ENCODE assay signal across 28 mouse cellular contexts in the genomic region with DNA sequence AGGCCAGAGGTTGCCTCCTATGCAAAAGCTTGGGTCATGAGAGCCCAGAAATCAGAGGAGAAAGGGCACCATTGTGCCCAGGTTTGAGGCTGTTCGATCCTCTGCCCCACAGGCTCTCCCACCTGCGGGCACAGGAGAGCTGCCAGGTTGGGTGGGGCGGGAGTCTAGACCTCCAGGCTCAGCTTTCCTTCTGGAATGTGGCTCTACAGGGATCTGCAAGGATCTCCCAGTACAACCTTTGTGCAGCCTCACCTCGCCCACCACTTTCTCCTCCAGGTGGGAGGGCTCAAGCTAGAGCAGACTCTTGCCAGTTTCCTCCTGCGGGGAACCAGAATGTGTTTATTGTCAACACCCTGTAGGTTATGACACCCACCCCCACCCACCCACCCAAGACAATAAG. TPM values are rescaled to one million over a fixed set of nuclear protein-coding genes. Genes with fewer than 3 reads are reported as not detected.
A peak's percentile ranks its signal among the peaks of the same experiment; 100 is the strongest.
DNase-seq lines count a peak whose midpoint lies in the region; ATAC-seq and TF ChIP-seq lines count a peak whose summit lies in the region.
"Had no signal": no experiment of that assay in that cellular context is flagged by ENCODE, and none has a peak within 500 bp of the region (broad histone marks: within the 10 kb centered on the region; RNA-seq: fewer than 3 reads in every experiment).

No protein-coding gene starts in this region.

- TF ChIP-seq POLR2A in lung, adult 2 months (IDR thresholded peaks at IDR 0.05; ENCODE audit: borderline replicate concordance, extremely low read depth, low read depth, low read length), result no peak
- no peak for TF ChIP-seq POLR2A in cerebellum, adult 2 months (IDR thresholded peaks at IDR 0.05; ENCODE audit: borderline replicate concordance, insufficient read depth, low read length)

- no peak overlapping the region for H3K9ac ChIP-seq in embryonic facial prominence, embryonic 13.5 days
- no peak overlapping the region for H3K9ac ChIP-seq in embryonic facial prominence, embryonic 14.5 days (ENCODE audit: low read depth, low read length)
- no peak overlapping the region for H3K9ac ChIP-seq in lung, postnatal 0 days (replicated peaks; ENCODE audit: low read depth)
- H3K9ac ChIP-seq: heart, embryonic 15.5 days; hindbrain, embryonic 15.5 days; liver, embryonic 14.5 days; midbrain, embryonic 15.5 days; stomach, embryonic 15.5 days had no signal

- H3K4me3 ChIP-seq in embryonic facial prominence, embryonic 13.5 days, result no peak overlapping the region
- H3K4me3 ChIP-seq in embryonic facial prominence, embryonic 10.5 days, result no peak overlapping the region
- H3K4me3 ChIP-seq in lung, adult 2 months (replicated peaks; ENCODE audit: extremely low read depth, low read depth, low read length), result no peak overlapping the region
- no peak overlapping the region for H3K4me3 ChIP-seq in embryonic facial prominence, embryonic 14.5 days (ENCODE audit: low read depth, low read length)
- H3K4me3 ChIP-seq in lung, postnatal 0 days (ENCODE audit: low read depth, low read length), result no peak overlapping the region
- no peak overlapping the region for H3K4me3 ChIP-seq in cerebellum, adult 2 months (replicated peaks; ENCODE audit: insufficient read depth, low read depth, low read length)
- H3K4me3 ChIP-seq: heart, embryonic 15.5 days; hindbrain, embryonic 15.5 days; midbrain, embryonic 15.5 days; myocyte; stomach, embryonic 15.5 days had no signal

- no peak for TF ChIP-seq CTCF in lung, adult 2 months (IDR thresholded peaks at IDR 0.05; ENCODE audit: insufficient read depth, low read length)
- no peak for TF ChIP-seq CTCF in lung, postnatal 0 days (IDR thresholded peaks at IDR 0.05)
- TF ChIP-seq CTCF in cerebellum, adult 2 months (IDR thresholded peaks at IDR 0.05; ENCODE audit: borderline replicate concordance, insufficient read depth, low read depth, low read length), result no peak

- no peak for TF ChIP-seq EP300 in lung, postnatal 0 days (IDR thresholded peaks at IDR 0.05)

- no peak for DNase-seq in embryonic facial prominence, embryonic 10.5 days (ENCODE audit: low spot score)
- DNase-seq in lung, adult 18-20 months, result peak; percentile 45 to 61
- no peak for DNase-seq in lung, adult 2 months
- DNase-seq in embryonic facial prominence, embryonic 14.5 days (ENCODE audit: low spot score), result peak; percentile 79
- peak; percentile 43 for DNase-seq in lung, postnatal 0 days (ENCODE audit: low spot score)
- DNase-seq in T-cell, adult 2 months (ENCODE audit: low spot score), result no peak
- DNase-seq in cerebellum, adult 2 months, result no peak
- DNase-seq: adrenal gland, adult 2 months; cerebellum, adult 8-10 months; gastrocnemius, postnatal 10 days; heart, adult 18-20 months; heart, postnatal 4 days; spleen, adult 18-20 months had no signal

- peaks cover 41% of the 10 kb centered on the region for H3K27me3 ChIP-seq in embryonic facial prominence, embryonic 13.5 days
- peaks cover 76% of the 10 kb centered on the region for H3K27me3 ChIP-seq in embryonic facial prominence, embryonic 10.5 days (replicated peaks; ENCODE audit: low read depth, poor library complexity, severe bottlenecking)
- H3K27me3 ChIP-seq in embryonic facial prominence, embryonic 14.5 days (replicated peaks; ENCODE audit: control insufficient read depth, insufficient read depth, low read length), result no peaks in the 10 kb centered on the region
- no peaks in the 10 kb centered on the region for H3K27me3 ChIP-seq in lung, postnatal 0 days (replicated peaks; ENCODE audit: insufficient read depth, low read length)
- no peaks in the 10 kb centered on the region for H3K27me3 ChIP-seq in cerebellum, adult 2 months (ENCODE audit: control insufficient read depth, insufficient read depth, low read length)
- H3K27me3 ChIP-seq: midbrain, embryonic 15.5 days; stomach, embryonic 15.5 days had no signal

- 0 out of 2 replicates have a peak overlapping the region, but pooled peaks have one; percentile 45 for H3K27ac ChIP-seq in embryonic facial prominence, embryonic 13.5 days
- no peak overlapping the region for H3K27ac ChIP-seq in embryonic facial prominence, embryonic 10.5 days (replicated peaks)
- H3K27ac ChIP-seq in embryonic facial prominence, embryonic 14.5 days (replicated peaks; ENCODE audit: low read depth, low read length), result peak overlapping the region; percentile 44; the same call in 1 of the 2 replicates
- no peak overlapping the region for H3K27ac ChIP-seq in lung, postnatal 0 days (ENCODE audit: low read length)
- no peak overlapping the region for H3K27ac ChIP-seq in cerebellum, adult 2 months (ENCODE audit: insufficient read depth, low read length)
- H3K27ac ChIP-seq: heart, embryonic 15.5 days; hindbrain, embryonic 15.5 days; liver, embryonic 14.5 days; midbrain, embryonic 15.5 days; stomach, embryonic 15.5 days had no signal

- ATAC-seq in embryonic facial prominence, embryonic 13.5 days (ENCODE audit: insufficient number of reproducible peaks, insufficient read depth, low FRiP score, low TSS enrichment, low read depth), result peak; percentile 60; the same call in 1 of the 2 replicates
- peak; percentile 90 for ATAC-seq in embryonic facial prominence, embryonic 14.5 days (ENCODE audit: low read depth)
- peak; percentile 64 for ATAC-seq in lung, postnatal 0 days
- ATAC-seq: midbrain, embryonic 15.5 days had no signal

- peak overlapping the region; percentile 7; the same call in 1 of the 2 replicates for H3K4me2 ChIP-seq in embryonic facial prominence, embryonic 13.5 days
- H3K4me2 ChIP-seq in embryonic facial prominence, embryonic 14.5 days (ENCODE audit: low read depth, low read length), result no peak overlapping the region
- no peak overlapping the region for H3K4me2 ChIP-seq in lung, postnatal 0 days (replicated peaks; ENCODE audit: low read depth, low read length)
- H3K4me2 ChIP-seq: heart, embryonic 15.5 days; hindbrain, embryonic 15.5 days; midbrain, embryonic 15.5 days; stomach, embryonic 15.5 days had no signal

- 0 out of 2 replicates have a peak, but pooled peaks cover 9% of the 10 kb centered on the region for H3K4me1 ChIP-seq in embryonic facial prominence, embryonic 13.5 days
- peaks cover 42% of the 10 kb centered on the region for H3K4me1 ChIP-seq in embryonic facial prominence, embryonic 10.5 days
- H3K4me1 ChIP-seq in lung, adult 2 months (ENCODE audit: control insufficient read depth, insufficient read depth, low read length), result no peaks in the 10 kb centered on the region
- no peaks in the 10 kb centered on the region for H3K4me1 ChIP-seq in embryonic facial prominence, embryonic 14.5 days (ENCODE audit: control insufficient read depth, insufficient read depth, low read length)
- H3K4me1 ChIP-seq in lung, postnatal 0 days (ENCODE audit: insufficient read depth, low read depth, low read length), result no peaks in the 10 kb centered on the region
- no peaks in the 10 kb centered on the region for H3K4me1 ChIP-seq in cerebellum, adult 2 months (ENCODE audit: control insufficient read depth, insufficient read depth, low read length)
- H3K4me1 ChIP-seq: heart, embryonic 15.5 days; hindbrain, embryonic 15.5 days; midbrain, embryonic 15.5 days had no signal

- 46% methylated on average over 5 of the region's 5 CpGs for WGBS in embryonic facial prominence, embryonic 13.5 days
- WGBS in embryonic facial prominence, embryonic 10.5 days, result 55% methylated on average over 5 of the region's 5 CpGs
- 53% methylated on average over 5 of the region's 5 CpGs for WGBS in lung, adult 2 months
- 62% methylated on average over 5 of the region's 5 CpGs for WGBS in embryonic facial prominence, embryonic 14.5 days
- 23% methylated on average over 5 of the region's 5 CpGs for WGBS in lung, postnatal 0 days
- 80% methylated on average over 5 of the region's 5 CpGs for WGBS in cerebellum, adult 2 months

- H3K9me3 ChIP-seq in embryonic facial prominence, embryonic 13.5 days, result 0 out of 2 replicates have a peak, but pooled peaks cover 7% of the 10 kb centered on the region
- no peaks in the 10 kb centered on the region for H3K9me3 ChIP-seq in embryonic facial prominence, embryonic 10.5 days
- H3K9me3 ChIP-seq in embryonic facial prominence, embryonic 14.5 days (ENCODE audit: control insufficient read depth, low read length), result 0 out of 2 replicates have a peak, but pooled peaks cover 4% of the 10 kb centered on the region
- H3K9me3 ChIP-seq in lung, postnatal 0 days (ENCODE audit: low read length), result no peaks in the 10 kb centered on the region
- H3K9me3 ChIP-seq: G1E; heart, embryonic 15.5 days; hindbrain, embryonic 15.5 days; midbrain, embryonic 15.5 days; stomach, embryonic 15.5 days had no signal

- H3K36me3 ChIP-seq in embryonic facial prominence, embryonic 13.5 days, result no peaks in the 10 kb centered on the region
- no peaks in the 10 kb centered on the region for H3K36me3 ChIP-seq in embryonic facial prominence, embryonic 10.5 days (replicated peaks)
- no peaks in the 10 kb centered on the region for H3K36me3 ChIP-seq in embryonic facial prominence, embryonic 14.5 days (ENCODE audit: control insufficient read depth, insufficient read depth, low read length)
- H3K36me3 ChIP-seq in lung, postnatal 0 days (ENCODE audit: insufficient read depth, low read length), result no peaks in the 10 kb centered on the region
- H3K36me3 ChIP-seq: G1E; heart, embryonic 15.5 days; hindbrain, embryonic 15.5 days; midbrain, embryonic 15.5 days; stomach, embryonic 15.5 days had no signal

RNA-seq across cellular contexts. Expression of a gene that starts 1.8 kb away (rescaled TPM):
- 1.1 and 2.1 TPM in 2 replicates for polyA plus RNA-seq in embryonic facial prominence, embryonic 13.5 days (2015; fragmentation: Nextera tagmentation; extraction: Ambion mirVana)
- polyA plus RNA-seq in embryonic facial prominence, embryonic 10.5 days (2016; fragmentation: Nextera tagmentation; extraction: Ambion mirVana), result not detected in 2 replicates
- 6.1 and 7.7 TPM in 2 replicates for polyA plus RNA-seq in lung, adult 2 months (2012; rRNA removed)
- 1.8 and 2.3 TPM in 2 replicates for polyA plus RNA-seq in embryonic facial prominence, embryonic 14.5 days (2014; fragmentation: Nextera tagmentation; extraction: Ambion mirVana)
- polyA plus RNA-seq in lung, postnatal 0 days (2015; fragmentation: Nextera tagmentation; extraction: Ambion mirVana), result 0.56 and 0.64 TPM in 2 replicates
- 0.05 TPM in 1 of 2 replicates, not detected in the other for polyA plus RNA-seq in cerebellum, adult 2 months (2012; rRNA removed)
- polyA plus RNA-seq: adrenal gland, adult 2 months; forebrain, embryonic 11.5 days; G1E; heart, embryonic 15.5 days; hindbrain, embryonic 15.5 days; intestine, embryonic 16.5 days; midbrain, embryonic 15.5 days; myocyte; neural tube, embryonic 14.5 days; urinary bladder, adult 2 months had no signal

RNA-seq across cellular contexts. Expression of a gene that starts 17.9 kb away (rescaled TPM):
- polyA plus RNA-seq in embryonic facial prominence, embryonic 13.5 days (2015; fragmentation: Nextera tagmentation; extraction: Ambion mirVana), result 0.15 and 0.30 TPM in 2 replicates
- 0.11 and 0.15 TPM in 2 replicates for polyA plus RNA-seq in embryonic facial prominence, embryonic 10.5 days (2016; fragmentation: Nextera tagmentation; extraction: Ambion mirVana)
- polyA plus RNA-seq in lung, adult 2 months (2012; rRNA removed), result not detected in 2 replicates
- 0.17 TPM in 1 of 2 replicates, not detected in the other for polyA plus RNA-seq in embryonic facial prominence, embryonic 14.5 days (2014; fragmentation: Nextera tagmentation; extraction: Ambion mirVana)
- polyA plus RNA-seq in lung, postnatal 0 days (2015; fragmentation: Nextera tagmentation; extraction: Ambion mirVana), result 0.12 TPM in 1 of 2 replicates, not detected in the other
- not detected in 2 replicates for polyA plus RNA-seq in cerebellum, adult 2 months (2012; rRNA removed)
- polyA plus RNA-seq: adrenal gland, adult 2 months; frontal cortex, adult 2 months; G1E; intestine, embryonic 16.5 days; limb, embryonic 14.5 days; stomach, embryonic 15.5 days; thymus, postnatal 0 days; urinary bladder, adult 2 months had no signal

RNA-seq across cellular contexts. Expression of a gene that starts 31.1 kb away (rescaled TPM):
- 91.3 and 99.5 TPM in 2 replicates for polyA plus RNA-seq in embryonic facial prominence, embryonic 13.5 days (2015; fragmentation: Nextera tagmentation; extraction: Ambion mirVana)
- polyA plus RNA-seq in embryonic facial prominence, embryonic 10.5 days (2016; fragmentation: Nextera tagmentation; extraction: Ambion mirVana), result 76.0 and 79.7 TPM in 2 replicates
- polyA plus RNA-seq in lung, adult 2 months (2012; rRNA removed), result 88.6 and 101 TPM in 2 replicates
- polyA plus RNA-seq in embryonic facial prominence, embryonic 14.5 days (2014; fragmentation: Nextera tagmentation; extraction: Ambion mirVana), result 92.5 and 98.9 TPM in 2 replicates
- 89.8 and 101 TPM in 2 replicates for polyA plus RNA-seq in lung, postnatal 0 days (2015; fragmentation: Nextera tagmentation; extraction: Ambion mirVana)
- polyA plus RNA-seq in cerebellum, adult 2 months (2012; rRNA removed), result 73.1 and 80.1 TPM in 2 replicates

RNA-seq across cellular contexts. Expression of a gene that starts 33.5 kb away (rescaled TPM):
- polyA plus RNA-seq in embryonic facial prominence, embryonic 13.5 days (2015; fragmentation: Nextera tagmentation; extraction: Ambion mirVana), result not detected in 2 replicates
- polyA plus RNA-seq in embryonic facial prominence, embryonic 10.5 days (2016; fragmentation: Nextera tagmentation; extraction: Ambion mirVana), result 3.7 and 4.8 TPM in 2 replicates
- polyA plus RNA-seq in lung, adult 2 months (2012; rRNA removed), result not detected in 2 replicates
- 0.43 and 0.45 TPM in 2 replicates for polyA plus RNA-seq in embryonic facial prominence, embryonic 14.5 days (2014; fragmentation: Nextera tagmentation; extraction: Ambion mirVana)
- polyA plus RNA-seq in lung, postnatal 0 days (2015; fragmentation: Nextera tagmentation; extraction: Ambion mirVana), result not detected in 2 replicates
- not detected in 2 replicates for polyA plus RNA-seq in cerebellum, adult 2 months (2012; rRNA removed)
- polyA plus RNA-seq: adrenal gland, adult 2 months; frontal cortex, adult 2 months; G1E; heart, embryonic 15.5 days; hindbrain, embryonic 15.5 days; intestine, embryonic 16.5 days; liver, embryonic 14.5 days; neural tube, embryonic 14.5 days; stomach, embryonic 15.5 days; thymus, postnatal 0 days; urinary bladder, adult 2 months had no signal

RNA-seq across cellular contexts. Expression of a gene that starts 50.2 kb away (rescaled TPM):
- 55.4 and 58.0 TPM in 2 replicates for polyA plus RNA-seq in embryonic facial prominence, embryonic 13.5 days (2015; fragmentation: Nextera tagmentation; extraction: Ambion mirVana)
- 22.1 and 26.8 TPM in 2 replicates for polyA plus RNA-seq in embryonic facial prominence, embryonic 10.5 days (2016; fragmentation: Nextera tagmentation; extraction: Ambion mirVana)
- polyA plus RNA-seq in lung, adult 2 months (2012; rRNA removed), result 20.5 and 27.6 TPM in 2 replicates
- polyA plus RNA-seq in embryonic facial prominence, embryonic 14.5 days (2014; fragmentation: Nextera tagmentation; extraction: Ambion mirVana), result 50.6 and 61.2 TPM in 2 replicates
- polyA plus RNA-seq in lung, postnatal 0 days (2015; fragmentation: Nextera tagmentation; extraction: Ambion mirVana), result 69.4 and 79.9 TPM in 2 replicates
- 22.2 and 23.6 TPM in 2 replicates for polyA plus RNA-seq in cerebellum, adult 2 months (2012; rRNA removed)

Comparison
In these comparisons a context has a peak if more than half of its experiments do, and no peak if none do; other contexts are left out.
1. H3K27ac ChIP-seq: peak in embryonic facial prominence, embryonic 13.5 days (single experiment) and embryonic facial prominence, embryonic 14.5 days (single experiment); none in embryonic facial prominence, embryonic 10.5 days (single experiment), lung, postnatal 0 days (single experiment) and cerebellum, adult 2 months (single experiment).
2. DNase-seq: peak in lung, adult 18-20 months (2 of 2), embryonic facial prominence, embryonic 14.5 days (single experiment) and lung, postnatal 0 days (single experiment); none in embryonic facial prominence, embryonic 10.5 days (single experiment), lung, adult 2 months (single experiment), T-cell, adult 2 months (single experiment) and cerebellum, adult 2 months (0 of 2).
3. Peak in every context shown above with its lines, with median percentiles within 50 percentile points of each other: ATAC-seq.